Mouse (Mus musculus) testis, adult 2 months (tissue): Measurements from ENCODE around the gene Uhrf1. TPM values are rescaled to one million over a fixed set of nuclear protein-coding genes. Genes with fewer than 3 reads are reported as not detected.

ENCODE experiments used
- H3K27ac ChIP-seq: fragments of 200-500 bp; 2 replicates; pipeline ENCODE4 v1.5.1; 2012; ENCODE audit warnings: low read depth, low read length; ENCODE audit not compliant: control insufficient read depth, insufficient read depth
- H3K27me3 ChIP-seq: fragments of 200-500 bp; 2 replicates; pipeline ENCODE4 v1.6.1; 2012; ENCODE audit warnings: mild to moderate bottlenecking, low read length, moderate library complexity; ENCODE audit not compliant: control insufficient read depth, insufficient read depth
- H3K36me3 ChIP-seq: fragments of 200-500 bp; 2 replicates; pipeline ENCODE4 v1.6.1; 2012; ENCODE audit warnings: mild to moderate bottlenecking, low read length; ENCODE audit not compliant: control insufficient read depth, insufficient read depth
- H3K4me1 ChIP-seq: fragments of 200-500 bp; 2 replicates; pipeline ENCODE4 v1.6.1; 2012; ENCODE audit warnings: low read length; ENCODE audit not compliant: control insufficient read depth, insufficient read depth
- H3K4me3 ChIP-seq: fragments of 200-500 bp; 2 replicates; pipeline ENCODE4 v1.5.1; 2012; ENCODE audit warnings: low read depth, mild to moderate bottlenecking, low read length, moderate library complexity, mixed read lengths; ENCODE audit not compliant: control insufficient read depth
- CTCF ChIP-seq: fragments of 200-500 bp; IDR thresholded peaks from 2 replicates; pipeline ENCODE4 v1.5.1; 2012; ENCODE audit warnings: low read depth, mild to moderate bottlenecking, inconsistent platforms, low read length, moderate library complexity; ENCODE audit not compliant: control insufficient read depth, insufficient read depth, insufficient replicate concordance
- POLR2A ChIP-seq: fragments of 200-500 bp; IDR thresholded peaks from 2 replicates; pipeline ENCODE4 v1.6.1; 2012; ENCODE audit warnings: low read depth, mild to moderate bottlenecking, inconsistent platforms, low read length, moderate library complexity; ENCODE audit not compliant: control insufficient read depth
- polyA plus RNA-seq: library from polyadenylated mRNA; depleted of rRNA; stranded (reverse); fragments of >200 nt; gene quantifications from 2 replicates; pipeline ENCODE4 v1.2.3, GENCODE M21; 2012

The Uhrf1 gene
- polyA plus RNA-seq, 1 experiment = 43.1 TPM

DNA sequence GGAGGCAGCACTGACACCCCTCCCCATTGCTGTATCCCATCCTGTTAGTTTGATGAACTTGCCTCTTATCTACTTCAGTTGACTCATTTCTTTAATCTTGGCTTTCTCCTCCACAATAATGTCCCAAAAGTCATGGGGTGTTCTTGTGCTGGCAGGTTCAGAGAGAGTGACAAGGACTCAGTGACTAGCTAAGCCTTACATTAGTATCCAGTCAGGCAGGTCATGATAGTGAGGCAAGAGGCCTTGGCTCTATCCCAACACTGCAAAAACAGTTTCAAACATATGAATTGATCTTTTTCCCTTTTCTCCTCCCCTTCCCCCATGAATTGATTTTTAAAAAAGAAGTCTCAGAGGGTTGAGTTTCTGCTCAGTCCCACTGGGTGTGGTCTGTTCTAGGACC is 26.1 kb downstream of the Uhrf1 start:
- no peak for TF ChIP-seq CTCF
- TF ChIP-seq POLR2A = no peak
- no peaks in the 10 kb centered on the region for H3K27me3 ChIP-seq
- H3K4me3 ChIP-seq = no peak overlapping the region
- H3K4me1 ChIP-seq = peaks cover 28% of the 10 kb centered on the region
- H3K27ac ChIP-seq = no peak overlapping the region
- H3K36me3 ChIP-seq = no peaks in the 10 kb centered on the region

DNA sequence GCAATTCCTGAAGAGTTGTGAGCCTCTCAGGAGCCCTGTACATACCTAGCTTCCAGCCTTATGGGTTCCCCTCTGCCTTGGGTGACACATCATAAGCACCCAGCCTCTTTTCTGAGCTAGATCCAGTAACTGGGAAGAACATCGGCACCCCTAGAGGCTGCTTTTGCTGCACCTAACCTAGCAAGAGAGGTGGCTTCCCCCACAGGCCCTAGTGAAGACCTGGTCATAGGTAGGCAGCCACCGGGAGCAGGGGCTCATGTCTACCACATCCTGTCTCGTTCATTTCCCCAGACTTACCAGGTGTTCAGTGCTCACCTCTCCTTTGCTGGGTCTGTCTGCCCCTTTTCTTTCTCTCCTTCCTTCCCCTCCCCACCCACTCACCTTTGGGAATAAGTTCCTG is 27.2 kb downstream of the Uhrf1 start:
- Histone ChIP-seq H3K27me3 (no peaks in the 10 kb centered on the region), H3K36me3 (no peaks in the 10 kb centered on the region), H3K4me1 (peaks cover 25% of the 10 kb centered on the region), H3K4me3 (no peak overlapping the region), H3K27ac (no peak overlapping the region)
- no peak for TF ChIP-seq POLR2A

DNA sequence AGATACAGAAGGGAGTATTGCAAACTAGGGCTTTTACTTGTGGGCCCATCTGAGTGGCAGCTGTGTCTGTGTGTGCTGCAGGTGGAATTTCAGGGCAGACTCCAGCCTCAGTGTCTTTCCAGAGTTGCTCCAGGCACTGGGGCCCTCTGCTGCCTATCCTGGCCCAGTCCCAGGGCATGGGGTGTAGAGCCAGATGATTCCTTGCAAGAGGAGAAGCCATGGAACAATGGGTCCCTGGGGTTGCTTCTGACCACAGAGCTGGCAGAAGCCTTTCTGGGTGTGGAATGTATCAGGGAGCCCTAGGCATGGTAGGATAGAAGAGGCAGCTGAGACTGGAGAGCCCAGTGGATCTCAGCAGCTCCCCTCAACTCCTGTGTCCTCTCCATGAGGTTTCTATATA is 28.1 kb downstream of the Uhrf1 start:
- TF ChIP-seq CTCF (no peak), POLR2A (no peak)
- peaks cover 24% of the 10 kb centered on the region for H3K4me1 ChIP-seq
- H3K27me3 ChIP-seq = no peaks in the 10 kb centered on the region
- no peak overlapping the region for H3K4me3 ChIP-seq
- no peaks in the 10 kb centered on the region for H3K36me3 ChIP-seq
- H3K27ac ChIP-seq = no peak overlapping the region

DNA sequence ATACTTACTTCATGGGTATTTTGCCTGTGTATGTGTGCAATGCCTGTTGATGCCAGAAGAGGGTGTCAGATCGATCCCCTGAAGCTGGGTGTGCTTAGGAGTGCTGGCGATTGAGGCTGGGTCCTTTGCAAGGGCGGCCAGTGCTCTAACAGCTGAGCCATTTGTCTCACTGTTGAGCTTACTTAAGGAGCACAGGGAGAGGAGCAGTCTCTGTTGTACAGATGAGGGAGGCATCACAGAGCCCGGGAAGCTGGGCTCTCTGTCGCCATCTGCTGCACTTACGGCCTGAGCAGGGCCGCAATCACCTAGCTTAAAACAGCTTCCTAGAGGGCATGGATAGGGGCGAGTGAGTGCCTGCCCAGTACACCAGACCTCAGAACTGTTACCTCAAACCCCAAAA is 29.9 kb downstream of the Uhrf1 start:
- Histone ChIP-seq H3K27ac (no peak overlapping the region), H3K4me3 (no peak overlapping the region), H3K4me1 (peaks cover 12% of the 10 kb centered on the region), H3K36me3 (no peaks in the 10 kb centered on the region), H3K27me3 (no peaks in the 10 kb centered on the region)
- TF ChIP-seq CTCF (peak; percentile 26; the same call in 1 of the 2 replicates), POLR2A (no peak)

DNA sequence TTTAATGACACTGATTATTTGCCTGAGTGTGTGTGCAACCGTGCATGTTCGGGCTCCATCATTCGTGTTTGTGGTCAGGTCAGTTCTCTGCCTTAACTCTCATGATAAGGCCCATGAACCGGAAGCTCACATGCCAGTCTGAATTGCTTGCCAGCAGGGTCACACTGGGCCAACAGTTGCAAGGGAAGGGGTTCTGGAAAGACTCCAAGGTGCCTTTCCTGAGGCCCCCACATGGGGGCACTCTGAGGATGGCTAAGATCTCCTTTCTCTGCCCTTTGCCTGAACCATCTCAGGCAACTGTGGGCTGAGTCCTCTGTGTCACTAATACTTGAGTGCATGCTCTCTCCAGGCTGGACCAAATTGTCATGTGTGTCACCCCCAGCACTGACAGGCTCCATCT is 34.1 kb downstream of the Uhrf1 start:
- no peak for TF ChIP-seq POLR2A
- TF ChIP-seq CTCF = peak; percentile 14; the same call in 1 of the 2 replicates
- peaks cover 3% of the 10 kb centered on the region; the same call in 1 of the 2 replicates for H3K4me1 ChIP-seq
- H3K27ac ChIP-seq = no peak overlapping the region
- no peaks in the 10 kb centered on the region for H3K27me3 ChIP-seq
- no peak overlapping the region for H3K4me3 ChIP-seq
- no peaks in the 10 kb centered on the region for H3K36me3 ChIP-seq

DNA sequence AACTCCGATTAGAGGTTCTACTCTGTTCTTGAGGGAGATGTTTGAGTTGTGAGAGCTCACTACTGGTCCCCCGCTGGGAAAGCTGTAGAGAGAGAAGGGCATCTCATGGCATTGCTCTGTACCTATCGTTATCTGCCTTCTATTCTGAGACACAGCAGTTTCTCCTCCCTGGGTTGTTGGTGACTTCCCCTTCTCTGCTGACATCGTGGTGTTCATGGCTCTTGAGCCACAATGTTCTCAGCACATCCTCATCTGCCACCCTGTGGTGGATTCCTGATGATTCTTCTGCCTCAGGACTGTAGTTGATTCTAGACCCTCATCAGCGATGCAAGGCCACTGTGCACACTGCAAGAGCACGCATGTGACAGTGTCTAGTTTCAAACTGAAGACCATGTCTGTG is 34.7 kb downstream of the Uhrf1 start:
- no peaks in the 10 kb centered on the region for H3K36me3 ChIP-seq

DNA sequence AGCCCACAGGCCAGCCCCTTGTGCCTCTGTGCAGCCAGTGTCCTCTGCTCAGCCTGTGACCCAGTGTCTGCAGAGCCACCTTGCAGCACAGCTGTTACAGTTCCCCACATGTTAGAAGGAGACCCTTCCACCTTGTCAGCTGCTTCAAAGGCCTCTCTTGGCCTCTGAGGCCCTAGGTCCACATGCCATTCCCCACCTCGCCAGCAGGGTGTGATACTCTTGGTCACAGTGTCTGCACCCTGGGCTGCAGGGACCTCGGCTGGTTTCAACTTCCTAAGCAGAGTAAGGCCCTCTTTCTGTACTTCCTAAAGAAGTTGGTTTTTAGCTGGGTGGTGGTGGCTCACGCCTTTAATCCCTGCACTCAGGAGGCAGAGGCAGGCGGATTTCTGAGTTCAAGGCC is 35.8 kb downstream of the Uhrf1 start:
- Histone ChIP-seq H3K4me1 (peaks cover 3% of the 10 kb centered on the region; the same call in 1 of the 2 replicates), H3K27me3 (no peaks in the 10 kb centered on the region), H3K36me3 (no peaks in the 10 kb centered on the region)

More for the DNA sequence above, 34.7 kb downstream of the Uhrf1 start:
- TF ChIP-seq CTCF = no peak
- TF ChIP-seq POLR2A = no peak
- Histone ChIP-seq H3K4me3 (no peak overlapping the region), H3K27me3 (no peaks in the 10 kb centered on the region), H3K4me1 (peaks cover 3% of the 10 kb centered on the region; the same call in 1 of the 2 replicates), H3K27ac (no peak overlapping the region)

DNA sequence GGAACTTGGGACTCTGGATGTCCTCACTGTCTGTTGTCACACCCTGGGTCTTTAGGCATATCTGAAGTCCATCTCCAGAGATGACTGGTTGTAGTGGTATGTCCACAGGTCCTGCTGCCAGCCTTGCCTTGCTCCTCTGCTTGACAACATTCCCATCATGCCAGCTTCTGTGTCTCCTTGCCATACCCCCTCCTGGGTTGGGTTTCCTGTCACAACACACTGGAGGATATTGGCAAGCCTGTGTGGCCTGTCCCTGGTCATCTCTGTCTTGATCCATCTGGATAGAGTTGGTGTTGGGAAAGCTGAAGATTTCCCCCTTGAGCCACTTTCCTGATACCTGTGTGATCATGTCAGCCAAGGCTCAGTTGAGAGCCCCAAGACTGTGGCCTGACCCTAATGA is 37.6 kb downstream of the Uhrf1 start:
- no peaks in the 10 kb centered on the region for H3K36me3 ChIP-seq
- H3K4me1 ChIP-seq = no peaks in the 10 kb centered on the region
- H3K4me3 ChIP-seq = no peak overlapping the region
- no peak overlapping the region for H3K27ac ChIP-seq
- TF ChIP-seq POLR2A = no peak
- no peak for TF ChIP-seq CTCF
- no peaks in the 10 kb centered on the region for H3K27me3 ChIP-seq

More for the DNA sequence above, 35.8 kb downstream of the Uhrf1 start:
- no peak overlapping the region for H3K27ac ChIP-seq
- H3K4me3 ChIP-seq = no peak overlapping the region
- no peak for TF ChIP-seq POLR2A
- peak; percentile 37; the same call in 1 of the 2 replicates for TF ChIP-seq CTCF
